Mouse (Mus musculus) olfactory bulb, adult 2 months (tissue): ENCODE results near the gene Colq.

Experiments used
- CTCF ChIP-seq: fragments of 200-500 bp; IDR thresholded peaks from 2 replicates; pipeline ENCODE4 v1.5.1; 2012; ENCODE audit warnings: low read depth, mild to moderate bottlenecking, low read length, moderate library complexity; ENCODE audit not compliant: insufficient read depth
- POLR2A ChIP-seq: fragments of 200-500 bp; IDR thresholded peaks from 2 replicates; pipeline ENCODE4 v1.6.1; 2012; ENCODE audit warnings: mild to moderate bottlenecking, low read depth, low read length, moderate library complexity; ENCODE audit not compliant: insufficient read depth

GRCm38 (mm10) chr14:31576846-31577697 lies 14.1 kb downstream of the Colq start:
- TF ChIP-seq POLR2A (no peak), CTCF (no peak)
